Mouse (Mus musculus): Measurements from ENCODE around the gene B430305J03Rik.

B430305J03Rik gene

DNA sequence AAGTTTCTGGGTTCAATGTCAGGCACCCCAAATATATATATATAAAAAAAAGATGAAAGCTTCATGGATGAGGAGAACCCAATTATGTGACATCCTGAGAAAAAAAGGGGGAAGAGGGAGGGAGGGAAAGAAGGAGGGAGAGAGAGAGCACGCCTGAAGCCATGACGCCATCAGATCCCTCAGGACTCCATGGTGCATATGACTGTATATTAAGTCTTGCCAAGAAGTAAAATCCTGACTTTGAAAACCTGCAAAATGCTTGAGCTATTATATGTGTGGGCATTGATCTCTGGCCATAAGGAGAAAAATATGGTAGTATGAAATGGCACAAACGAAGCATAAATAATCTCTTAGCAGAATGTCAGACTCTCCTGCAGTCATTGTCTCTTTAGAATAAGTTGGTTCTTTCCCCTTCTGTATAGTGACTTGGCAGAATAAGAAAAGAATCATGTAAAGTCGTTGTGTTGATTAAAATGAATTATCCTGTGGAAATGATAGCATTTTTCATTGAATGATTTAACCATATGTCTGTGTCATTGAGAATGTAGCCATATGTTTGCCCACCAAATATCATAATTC lies 17.6 kb downstream of the B430305J03Rik start:
- DNase-seq (ENCODE audit: low spot score) = no peak

DNA sequence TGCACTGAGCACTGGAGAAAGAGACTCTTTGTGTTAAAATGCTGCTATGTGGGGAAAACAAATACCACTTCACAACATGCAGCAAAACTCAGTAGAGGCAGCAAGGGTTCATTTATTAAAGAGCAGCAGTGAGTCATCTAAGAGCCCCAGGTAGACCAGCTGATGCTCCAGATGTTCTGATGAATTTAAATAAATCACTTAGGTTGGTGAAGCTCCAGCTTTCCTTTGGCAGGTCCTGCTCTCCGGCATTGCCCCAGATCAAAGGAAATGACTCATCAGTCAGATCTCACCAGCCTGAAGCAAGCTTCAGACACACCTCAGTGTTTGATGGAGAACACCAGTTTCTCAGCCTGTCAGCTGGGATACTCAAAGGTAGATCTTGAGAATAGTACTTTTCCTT lies 20.1 kb downstream of the B430305J03Rik start:
- no peak for DNase-seq (ENCODE audit: low spot score)

DNA sequence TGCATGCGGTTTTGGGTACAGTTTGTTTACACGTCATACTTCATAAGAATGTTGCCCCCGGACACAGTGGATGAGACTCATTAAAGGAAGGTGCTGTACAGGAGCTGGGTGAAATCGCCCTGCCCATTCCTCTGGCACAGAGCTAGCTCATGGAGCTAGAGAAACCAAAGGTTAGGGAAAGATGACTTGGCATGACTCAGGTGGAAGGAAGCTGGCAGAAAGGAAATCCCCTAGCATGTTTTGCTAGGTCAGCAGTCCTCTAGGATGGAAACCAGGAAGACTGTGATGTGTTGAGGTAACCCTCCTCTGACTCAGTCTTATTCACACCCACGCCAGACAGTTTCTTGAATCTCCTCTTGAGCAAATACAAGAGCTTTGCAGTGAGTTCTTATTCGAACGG lies 21.7 kb downstream of the B430305J03Rik start:
- DNase-seq (ENCODE audit: low spot score) = no peak

DNA sequence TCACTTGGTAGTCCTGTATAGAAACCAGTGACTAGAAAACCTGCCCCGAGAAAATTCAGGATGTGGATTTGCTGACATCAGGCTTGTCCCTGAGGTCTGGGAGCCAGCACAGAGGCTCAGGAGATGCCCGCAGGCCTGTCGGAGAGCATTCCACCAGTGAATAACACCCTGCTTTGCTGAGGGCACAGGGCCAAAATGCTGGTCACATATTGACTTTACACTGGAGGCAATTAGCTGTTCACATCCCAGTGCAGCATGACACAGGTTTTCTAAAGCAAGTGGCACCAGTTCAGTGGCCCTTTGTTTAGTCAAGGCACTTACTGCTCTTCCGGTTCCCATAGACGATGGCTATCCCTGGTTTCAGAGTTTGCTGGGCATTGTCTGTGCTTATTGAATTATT lies 25.4 kb downstream of the B430305J03Rik start:
- DNase-seq (ENCODE audit: low spot score) = no peak

DNA sequence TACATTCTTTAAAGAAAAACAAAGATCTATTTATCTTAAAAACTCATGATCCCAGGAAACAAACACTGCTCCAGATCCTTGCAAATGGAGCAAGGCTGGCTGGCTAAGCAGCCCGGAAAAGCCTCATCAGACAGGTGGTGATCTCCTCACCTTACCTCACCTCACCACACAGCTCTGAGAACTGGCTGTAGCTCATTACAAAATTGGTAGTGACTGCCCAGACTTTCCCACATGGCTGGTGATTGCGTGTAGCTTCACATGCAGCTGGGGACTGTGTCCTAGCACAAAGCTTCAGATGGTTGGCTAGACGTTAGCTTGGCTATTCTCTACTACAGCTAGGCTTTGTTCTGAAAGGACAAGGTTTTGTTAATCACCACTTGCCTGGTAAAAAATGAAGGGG lies 28.5 kb downstream of the B430305J03Rik start:
- no peak for DNase-seq (ENCODE audit: low spot score)

DNA sequence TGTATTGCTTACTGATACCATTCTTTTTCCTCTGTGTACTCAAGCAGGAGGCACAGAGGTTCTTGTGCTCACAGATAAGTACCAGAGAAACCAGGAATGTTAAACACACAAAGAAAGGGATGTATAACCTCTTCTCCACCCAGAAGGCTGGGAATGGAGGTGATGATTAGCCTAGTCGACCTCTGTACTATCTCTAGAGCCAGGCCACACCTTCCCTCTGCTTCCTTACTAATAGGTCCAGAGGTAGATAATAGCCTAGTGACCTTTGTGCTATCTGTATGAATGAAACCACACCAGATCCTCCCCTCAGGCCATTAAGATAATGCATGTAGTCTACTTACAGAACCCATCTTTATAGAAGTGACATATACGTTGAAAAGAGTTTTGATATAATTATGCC lies 29.5 kb downstream of the B430305J03Rik start:
- no peak for DNase-seq (ENCODE audit: low spot score)

DNA sequence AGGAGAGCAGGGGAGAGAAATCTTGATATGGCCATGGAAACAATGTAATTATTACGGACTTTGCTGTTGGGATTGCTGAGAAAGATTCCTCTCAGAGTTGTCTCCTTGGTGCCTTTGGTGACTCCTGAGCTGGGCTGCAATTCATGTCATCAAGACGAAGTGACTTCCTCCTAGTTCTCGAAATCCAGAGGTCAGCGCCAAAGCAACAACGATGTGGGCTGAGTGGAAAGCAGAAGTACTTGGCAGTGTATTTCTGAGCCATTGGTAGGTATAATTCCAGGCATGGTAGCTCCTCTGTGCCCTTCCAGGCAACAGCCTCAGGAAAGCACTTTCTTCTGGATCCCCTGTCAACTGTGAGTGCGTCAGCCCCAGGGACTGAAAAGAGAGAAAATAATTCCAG lies 44.1 kb downstream of the B430305J03Rik start:
- DNase-seq (ENCODE audit: low spot score) = no peak

DNA sequence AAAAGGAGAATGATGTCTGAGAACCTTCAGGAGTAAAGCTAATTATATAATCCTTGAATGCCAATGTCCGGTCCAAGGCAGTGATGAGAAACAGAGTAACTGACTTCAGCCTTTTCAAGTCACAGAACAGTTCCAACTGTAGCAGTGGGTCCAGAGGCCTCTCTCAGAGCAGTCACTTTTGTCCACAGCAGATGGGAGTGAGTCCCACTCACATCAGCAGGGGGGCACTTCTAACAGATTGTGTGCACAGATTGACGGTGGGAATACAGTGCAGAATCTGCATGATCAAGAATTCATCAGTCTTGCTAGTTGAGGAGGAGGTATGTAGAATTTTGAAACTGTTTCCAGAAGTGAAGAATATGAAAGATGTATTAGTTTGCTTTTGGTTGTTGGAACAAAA lies 45.7 kb downstream of the B430305J03Rik start:
- DNase-seq (ENCODE audit: low spot score) = no peak

DNA sequence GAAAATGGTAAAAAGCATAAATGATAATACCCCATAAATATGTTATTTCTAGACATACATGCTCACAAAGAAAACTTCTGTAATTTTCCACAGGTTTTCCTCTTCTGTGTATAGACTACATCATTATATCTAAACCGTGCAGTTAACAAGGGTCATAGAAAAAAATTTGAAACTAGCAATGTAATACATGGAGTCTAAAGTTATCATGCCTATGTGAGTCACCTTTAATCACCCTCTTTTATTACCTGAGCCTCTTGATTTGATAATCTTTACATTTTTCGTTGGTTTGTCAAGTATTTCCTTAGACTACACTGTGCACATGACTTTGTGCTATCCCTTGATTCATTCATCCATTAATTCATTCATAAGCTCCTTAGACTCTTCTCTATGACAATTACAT lies 50.7 kb downstream of the B430305J03Rik start:
- no peak for DNase-seq (ENCODE audit: low spot score)
